Mouse (Mus musculus) embryonic stem cell, embryonic (primary cell): ENCODE measurements around the gene Acads.

Source experiments
- CTCF ChIA-PET, 4 experiments: fragments of 300-600 bp in 2 of 4; fragments of 350-600 bp in 2 of 4; sonication (Branson Sonifier 250); formaldehyde crosslinking; loops; one replicate each; lab custom pipeline; 2022; ENCODE audit warnings: inconsistent platforms in 2 of 4; lab: Charles Lee
- POLR2A ChIA-PET, 4 experiments: fragments of 300-600 bp in 2 of 4; fragments of 350-600 bp in 2 of 4; sonication (Branson Sonifier 250); formaldehyde crosslinking; loops; one replicate each; lab custom pipeline; 2022; ENCODE audit warnings: antibody characterized with exemption in 4 of 4, inconsistent platforms in 1 of 4; lab: Charles Lee

The Acads gene

GRCm38 (mm10) chr5:115156401-115156800 lies 37.3 kb upstream of the Acads start:
- ChIA-PET POLR2A (interaction anchor here in 3 of 4 experiments (0.5 to 14.5 kb wide), 32 partner anchors 9 to 591 kb away, joined by 3 to 367 read pairs (median 6); partner anchors contain the start of genes Dynll1 (in 2 of the 3), Unc119b (in 2 of the 3), Acads (in 1 of the 3) and Hnf1a (in 1 of the 3)), CTCF (interaction anchor here in 2 of 4 experiments (0.6 to 2.6 kb wide), 7 partner anchors 10 to 538 kb away, joined by 3 to 13 read pairs (median 4); no protein-coding TSS in a partner anchor)

DNA sequence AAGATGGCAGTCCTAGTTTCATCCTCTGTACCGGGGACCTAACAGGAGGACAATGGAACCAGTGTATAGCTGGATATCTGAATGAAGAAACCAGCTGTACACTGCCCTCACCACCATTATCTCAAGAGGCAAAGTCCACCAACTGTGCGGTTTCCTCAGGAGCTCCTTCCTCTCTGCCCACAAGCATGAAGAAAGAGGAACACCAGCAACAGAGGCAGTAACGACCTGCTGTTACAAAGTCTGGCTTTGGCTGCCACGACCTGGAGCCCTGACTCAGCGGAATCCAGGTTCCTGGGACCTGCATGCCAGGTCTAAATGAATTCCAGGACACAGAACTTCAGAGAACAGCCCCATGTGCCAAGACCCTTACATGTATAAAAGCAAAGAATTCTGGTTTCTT lies 36.7 kb upstream of the Acads start:
- ChIA-PET POLR2A (interaction anchor here (0.6 to 14.5 kb wide), 38 partner anchors 8 to 590 kb away, joined by 3 to 367 read pairs (median 4); partner anchors contain the start of genes Acads (in 2 of the 4), Dynll1 (in 2 of the 4), Unc119b (in 2 of the 4) and Rplp0 (in 1 of the 4)), CTCF (interaction anchor here in 1 of 4 experiments (1.0 to 1.5 kb wide), 4 partner anchors 31 to 192 kb away, joined by 3 to 5 read pairs (median 4); no protein-coding TSS in a partner anchor)

DNA sequence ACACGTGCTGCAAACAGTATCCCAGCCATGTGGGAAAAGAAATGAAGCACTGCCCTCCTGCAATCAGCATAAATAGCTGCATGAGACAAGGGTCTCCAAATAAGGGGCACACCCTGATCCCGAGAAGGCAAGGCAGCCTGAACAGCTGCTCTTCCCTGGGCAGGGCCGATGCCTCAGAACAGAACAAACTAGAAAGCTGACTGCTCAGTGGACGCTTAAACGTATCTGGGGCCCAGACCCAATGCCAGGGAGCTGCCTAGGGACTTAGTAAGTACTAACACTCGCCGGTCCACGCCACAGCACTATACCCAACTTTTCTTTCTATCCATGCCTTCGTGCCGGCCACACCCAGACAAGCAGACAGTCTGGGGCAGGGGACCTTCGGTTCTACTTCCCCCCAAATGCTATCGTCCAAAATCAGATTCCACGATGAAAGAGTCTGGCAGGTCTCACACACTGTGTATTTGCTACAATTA lies 36.0 kb upstream of the Acads start:
- ChIA-PET CTCF (interaction anchor here in 1 of 4 experiments (1.0 to 1.5 kb wide), 4 partner anchors 30 to 192 kb away, joined by 3 to 5 read pairs (median 4); no protein-coding TSS in a partner anchor), POLR2A (interaction anchor here (0.6 to 14.5 kb wide), 34 partner anchors 10 to 404 kb away, joined by 3 to 367 read pairs (median 4); partner anchors contain the start of genes Acads (in 2 of the 4), Unc119b (in 2 of the 4), Dynll1 (in 1 of the 4) and Rplp0 (in 1 of the 4))

- ChIA-PET CTCF (interaction anchor here (0.5 to 4.3 kb wide), 26 partner anchors 10 to 872 kb away, joined by 3 to 25 read pairs (median 4); partner anchors contain the start of gene Pop5 (in 1 of the 4)), POLR2A (interaction anchor here (0.6 to 14.5 kb wide), 61 partner anchors 7 to 584 kb away, joined by 3 to 367 read pairs (median 4); partner anchors contain the start of genes Unc119b (in 4 of the 4), Acads (in 3 of the 4), Pop5 (in 2 of the 4) and Cabp1 (in 1 of the 4))
These were observed 33.2 kb upstream of the Acads start for GRCm38 (mm10) chr5:115152132-115152956.

- POLR2A ChIA-PET = interaction anchor here (0.5 to 14.5 kb wide), 44 partner anchors 7 to 583 kb away, joined by 3 to 367 read pairs (median 5); partner anchors contain the start of genes Unc119b (in 3 of the 4), Acads (in 2 of the 4), Dynll1 (in 1 of the 4) and Fam222a (in 1 of the 4)
These were observed 32.3 kb upstream of the Acads start for GRCm38 (mm10) chr5:115151457-115151856.

GRCm38 (mm10) chr5:115150991-115151390 lies 31.8 kb upstream of the Acads start:
- ChIA-PET POLR2A (interaction anchor here in 3 of 4 experiments (0.5 to 14.5 kb wide), 30 partner anchors 8 to 373 kb away, joined by 3 to 367 read pairs (median 6); partner anchors contain the start of genes Unc119b (in 3 of the 3), Acads (in 2 of the 3), Dynll1 (in 1 of the 3) and Mlec (in 1 of the 3)), CTCF (interaction anchor here (0.5 to 4.3 kb wide), 12 partner anchors 10 to 172 kb away, joined by 3 to 25 read pairs (median 4); partner anchors contain the start of gene Unc119b (in 2 of the 4))

More at GRCm38 (mm10) chr5:115151457-115151856, 32.3 kb upstream of the Acads start:
- CTCF ChIA-PET = interaction anchor here (0.5 to 4.3 kb wide), 23 partner anchors 9 to 872 kb away, joined by 3 to 25 read pairs (median 4); partner anchors contain the start of gene Unc119b (in 2 of the 4)

DNA sequence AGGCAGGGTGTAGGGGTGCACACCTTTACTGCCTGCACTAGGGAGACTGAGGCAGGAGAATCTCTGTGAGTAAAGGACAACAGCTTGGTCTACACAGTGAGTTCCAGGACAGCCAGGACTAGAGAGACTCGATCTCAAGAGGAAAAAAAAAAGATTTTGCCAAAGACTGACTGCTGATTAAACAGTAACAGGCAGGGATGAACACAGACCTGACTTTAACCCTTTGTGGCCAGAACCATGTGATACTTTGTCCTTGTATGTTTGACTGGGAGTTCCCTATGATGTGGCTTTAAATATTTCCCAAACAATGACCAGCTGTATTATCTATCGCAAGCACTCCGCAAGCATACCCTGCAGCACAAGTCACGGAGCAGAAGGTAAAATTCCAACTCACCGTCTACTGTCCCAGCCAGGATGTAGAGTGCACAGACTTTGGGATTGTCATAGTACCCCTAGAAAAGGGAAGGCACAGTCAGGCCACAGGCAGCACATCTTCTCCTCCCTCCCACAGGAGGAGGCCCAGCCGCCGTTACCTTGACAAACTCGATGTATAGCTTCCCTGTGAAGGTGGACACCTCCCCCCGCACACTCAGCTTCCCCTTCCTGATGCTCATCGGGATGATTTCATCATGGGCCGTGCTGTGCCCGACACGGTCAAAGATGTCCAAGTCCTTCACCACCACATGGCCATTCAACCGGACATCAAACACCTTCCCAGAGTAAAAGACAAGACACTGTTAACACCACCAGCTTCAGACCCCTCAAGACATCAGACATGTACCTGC lies 30.7 kb upstream of the Acads start:
- CTCF ChIA-PET = interaction anchor here in 3 of 4 experiments (0.6 to 4.3 kb wide), 8 partner anchors 8 to 421 kb away, joined by 3 to 25 read pairs (median 4); partner anchors contain the start of genes Mlec (in 1 of the 3) and Unc119b (in 1 of the 3)

DNA sequence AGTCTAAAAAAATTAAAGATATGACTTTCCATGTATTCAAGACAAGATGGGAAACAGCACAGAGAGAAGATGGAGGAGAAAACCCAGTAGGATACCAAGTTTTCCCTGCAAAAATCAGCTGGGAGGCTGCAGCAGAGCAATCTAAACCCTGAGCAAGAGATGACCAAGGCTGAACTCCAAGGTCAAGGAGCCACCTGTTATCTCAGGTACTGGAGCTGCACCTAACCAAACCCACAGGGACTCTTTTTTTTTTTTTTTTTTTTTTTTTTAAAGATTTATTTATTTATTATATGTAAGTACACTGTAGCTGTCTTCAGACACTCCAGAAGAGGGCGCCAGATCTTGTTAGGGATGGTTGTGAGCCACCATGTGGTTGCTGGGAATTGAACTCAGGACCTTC lies 29.7 kb upstream of the Acads start:
- POLR2A ChIA-PET = interaction anchor here in 3 of 4 experiments (0.6 to 20.5 kb wide), 11 partner anchors 8 to 447 kb away, joined by 3 to 367 read pairs (median 5); partner anchors contain the start of genes Mlec (in 2 of the 3), Acads (in 1 of the 3), Rnf10 (in 1 of the 3) and Unc119b (in 1 of the 3)

More for the DNA sequence above, 30.7 kb upstream of the Acads start:
- POLR2A ChIA-PET = interaction anchor here in 3 of 4 experiments (0.6 to 14.5 kb wide), 16 partner anchors 9 to 446 kb away, joined by 3 to 367 read pairs (median 8); partner anchors contain the start of genes Unc119b (in 3 of the 3), Acads (in 2 of the 3), Mlec (in 2 of the 3) and Rnf10 (in 1 of the 3)

DNA sequence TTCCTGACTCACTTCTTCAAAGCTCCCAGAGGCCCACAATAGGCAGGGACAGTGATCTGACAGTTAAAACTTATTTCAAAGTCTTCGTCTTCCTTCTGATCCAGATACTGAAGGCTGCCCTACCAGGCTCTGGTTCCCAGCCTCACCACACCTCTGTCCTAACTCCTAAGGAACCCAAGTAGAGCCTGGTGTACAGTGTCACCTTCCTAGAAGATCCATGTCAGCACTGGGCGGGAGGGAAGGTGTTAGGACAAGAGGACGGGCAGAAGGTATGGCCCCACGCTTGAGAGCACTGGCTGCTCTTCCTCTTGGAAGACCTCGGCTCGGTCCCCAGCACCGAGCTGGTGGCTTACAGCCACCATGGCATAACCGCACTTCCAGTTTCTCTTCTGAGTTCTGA lies 29.2 kb upstream of the Acads start:
- POLR2A ChIA-PET = interaction anchor here in 2 of 4 experiments (1.2 to 20.5 kb wide), 8 partner anchors 8 to 124 kb away, joined by 3 to 367 read pairs (median 8); partner anchors contain the start of genes Mlec (in 2 of the 2), Cabp1 (in 1 of the 2), Rnf10 (in 1 of the 2) and Unc119b (in 1 of the 2)
- CTCF ChIA-PET = interaction anchor here in 3 of 4 experiments (0.6 to 1.2 kb wide), 5 partner anchors 23 to 169 kb away, joined by 3 to 4 read pairs (median 3); partner anchors contain the start of gene Pop5 (in 1 of the 3)

More for the DNA sequence above, 29.7 kb upstream of the Acads start:
- CTCF ChIA-PET = interaction anchor here in 3 of 4 experiments (0.6 to 1.2 kb wide), 9 partner anchors 9 to 420 kb away, joined by 3 to 9 read pairs (median 4); partner anchors contain the start of genes Mlec (in 1 of the 3), Pop5 (in 1 of the 3) and Unc119b (in 1 of the 3)

GRCm38 (mm10) chr5:115147388-115147787 lies 28.2 kb upstream of the Acads start:
- ChIA-PET CTCF (interaction anchor here in 2 of 4 experiments (0.5 to 0.8 kb wide), 4 partner anchors 12 to 362 kb away, joined by 3 to 11 read pairs (median 3); partner anchors contain the start of gene Unc119b (in 1 of the 2)), POLR2A (interaction anchor here in 3 of 4 experiments (0.7 to 20.5 kb wide), 10 partner anchors 9 to 179 kb away, joined by 3 to 367 read pairs (median 17); partner anchors contain the start of genes Mlec (in 2 of the 3), Unc119b (in 2 of the 3) and Cabp1 (in 1 of the 3))

- ChIA-PET CTCF (interaction anchor here in 3 of 4 experiments (1.5 to 2.7 kb wide), 3 partner anchors 11 to 22 kb away, joined by 3 to 14 read pairs (median 6); partner anchors contain the start of gene Unc119b (in 1 of the 3)), POLR2A (interaction anchor here (0.6 to 20.5 kb wide), 19 partner anchors 10 to 168 kb away, joined by 3 to 367 read pairs (median 5); partner anchors contain the start of genes Unc119b (in 3 of the 4) and Mlec (in 2 of the 4))
These were observed 27.6 kb upstream of the Acads start for GRCm38 (mm10) chr5:115146747-115147130.

DNA sequence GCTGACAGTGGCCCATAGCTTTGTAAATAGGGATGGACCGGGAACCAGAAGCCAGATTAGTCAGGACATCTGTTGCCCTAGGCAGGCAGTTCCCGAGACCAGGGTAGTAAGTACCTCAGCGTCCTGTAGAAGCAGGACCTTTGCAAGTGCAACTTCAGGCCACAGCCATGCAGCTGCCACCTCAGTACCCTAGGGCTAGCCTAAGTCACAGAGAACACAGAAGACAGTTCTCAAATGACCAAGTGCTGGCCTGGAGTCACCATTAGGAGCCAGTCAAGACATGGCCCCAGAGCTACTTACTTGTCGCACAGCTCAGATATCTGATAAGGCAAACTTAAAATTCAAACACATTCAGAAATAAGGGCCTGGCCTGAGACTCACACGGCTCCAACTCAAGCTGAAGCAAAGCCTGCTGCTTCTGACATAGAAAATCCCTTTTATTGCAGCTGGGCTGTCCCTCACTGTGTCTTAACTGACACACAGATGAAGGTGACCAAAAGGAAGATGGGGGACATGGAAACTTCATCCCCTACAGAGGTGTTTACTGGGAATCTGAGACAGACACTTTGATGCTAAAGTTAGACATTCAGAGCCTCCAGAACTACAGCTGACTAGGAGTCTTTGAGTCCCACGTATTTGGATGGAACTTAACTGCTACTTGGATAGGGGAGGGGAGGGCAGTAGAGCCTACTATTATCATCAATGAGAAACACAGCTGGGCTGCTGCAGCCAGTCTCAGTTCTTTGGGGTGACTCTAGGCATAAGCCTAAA lies 27.0 kb upstream of the Acads start:
- POLR2A ChIA-PET = interaction anchor here (0.6 to 20.5 kb wide), 45 partner anchors 9 to 418 kb away, joined by 3 to 367 read pairs (median 4); partner anchors contain the start of genes Unc119b (in 4 of the 4), Acads (in 3 of the 4), Mlec (in 3 of the 4) and 2210016L21Rik (in 1 of the 4)
- CTCF ChIA-PET = interaction anchor here (0.5 to 2.7 kb wide), 13 partner anchors 10 to 167 kb away, joined by 3 to 14 read pairs (median 4); partner anchors contain the start of gene Unc119b (in 1 of the 4)

GRCm38 (mm10) chr5:115145253-115145968 lies 26.3 kb upstream of the Acads start:
- ChIA-PET POLR2A (interaction anchor here (0.5 to 20.5 kb wide), 60 partner anchors 10 to 418 kb away, joined by 3 to 367 read pairs (median 4); partner anchors contain the start of genes Mlec (in 4 of the 4), Unc119b (in 4 of the 4), Acads (in 3 of the 4) and 2210016L21Rik (in 1 of the 4)), CTCF (interaction anchor here (0.6 to 2.7 kb wide), 15 partner anchors 10 to 166 kb away, joined by 3 to 14 read pairs (median 4); partner anchors contain the start of gene Unc119b (in 1 of the 4))
